Mouse (Mus musculus) NIH3T3 (cell line): ENCODE data around the gene Adam8.

Source experiments
- DNase-seq: peaks from one replicate; pipeline ENCODE4 v3.0.0-alpha.2; 2012; ENCODE audit warnings: low read depth

The Adam8 gene

DNA sequence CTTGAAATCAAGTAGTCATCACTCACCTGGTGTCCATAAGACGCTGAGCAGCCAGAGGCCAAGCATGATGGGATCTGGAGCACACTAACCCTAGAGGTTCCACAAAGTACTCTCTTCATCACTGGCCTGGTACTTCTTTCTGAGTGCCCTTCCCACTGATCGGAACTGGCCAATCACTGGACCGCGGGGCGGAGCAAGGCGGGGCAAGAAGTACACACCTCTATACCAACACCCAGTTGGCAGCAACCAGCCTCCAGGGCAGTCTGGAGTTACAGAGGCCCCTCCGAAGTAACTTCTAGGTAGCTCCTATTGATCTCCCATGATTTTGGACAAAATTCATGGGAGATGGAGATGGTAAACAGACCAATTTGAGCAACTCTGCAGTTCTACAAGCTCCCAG lies at the start of gene Adam8:
TSS of gene Adam8 (minus strand) at position 157 of the 400 bp plus-strand sequence.
- no peak for DNase-seq

DNA sequence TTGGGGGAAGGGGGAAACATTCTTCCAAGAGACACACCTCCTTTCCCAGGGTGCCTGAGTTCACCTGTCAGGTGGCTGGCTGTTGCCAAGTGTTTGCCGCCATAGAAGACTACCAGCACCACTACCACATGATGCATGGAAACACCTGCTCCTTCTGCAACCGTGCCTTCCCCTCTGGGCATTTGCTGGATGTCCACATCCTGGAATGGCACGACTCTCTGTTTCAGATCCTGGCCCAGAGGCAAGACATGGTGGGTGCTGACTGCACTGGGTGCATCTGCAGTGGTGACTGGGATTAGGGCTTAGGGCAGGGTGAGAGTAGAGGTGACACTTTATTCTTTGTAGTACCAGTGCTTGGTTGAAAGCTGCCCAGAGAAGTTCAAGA lies 44.8 kb upstream of the Adam8 start:
- no peak for DNase-seq

DNA sequence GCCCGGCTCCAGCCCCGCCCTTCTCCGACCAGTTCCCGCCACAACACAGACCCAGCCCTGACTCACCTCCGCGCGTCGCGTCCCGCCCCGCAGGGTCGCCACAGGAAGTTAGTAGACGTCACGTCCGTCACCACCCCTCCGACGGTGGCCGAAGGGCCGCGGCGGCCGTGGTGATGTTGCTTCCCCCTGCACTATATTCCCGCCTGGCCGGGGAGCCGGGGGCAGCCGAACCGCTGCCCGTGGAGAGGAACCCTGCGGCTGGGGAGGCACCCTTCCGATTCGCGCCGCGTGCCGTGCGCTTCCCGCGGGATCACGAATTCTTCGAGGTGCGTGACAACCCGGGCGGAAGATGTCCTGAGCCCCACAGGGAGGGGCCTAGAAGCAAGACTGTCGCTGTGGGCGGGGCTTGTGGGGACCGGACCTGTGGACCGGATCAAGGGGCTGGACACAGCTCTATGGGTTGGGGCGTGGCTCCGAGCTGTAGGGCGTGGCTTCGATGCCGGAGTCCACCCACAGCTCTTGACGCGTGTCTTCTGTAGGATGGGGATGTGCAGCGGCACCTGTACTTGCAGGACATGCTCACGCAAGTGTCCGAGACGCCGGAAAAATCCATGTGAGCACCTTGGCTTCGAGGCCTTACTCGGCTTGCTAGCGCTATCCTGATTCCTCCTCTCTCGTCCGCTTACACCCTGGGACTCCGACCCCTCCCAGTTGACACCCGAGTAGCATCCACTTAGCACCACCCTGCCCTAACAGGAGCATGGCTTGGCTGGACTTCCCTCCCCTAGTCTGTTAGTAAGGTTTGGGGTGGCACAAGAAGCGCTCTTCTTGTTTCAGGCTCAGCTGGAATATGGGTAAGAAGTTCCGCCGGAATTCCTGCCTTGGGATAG lies 44.2 kb upstream of the Adam8 start, which contains the start of the genes Zfp511 and Tubgcp2:
TSS of gene Zfp511 (plus strand) at position 111 of the 890 bp plus-strand sequence.
TSS of gene Tubgcp2 (minus strand) at position 389 of the 890 bp plus-strand sequence.
- peak; percentile 95 for DNase-seq

DNA sequence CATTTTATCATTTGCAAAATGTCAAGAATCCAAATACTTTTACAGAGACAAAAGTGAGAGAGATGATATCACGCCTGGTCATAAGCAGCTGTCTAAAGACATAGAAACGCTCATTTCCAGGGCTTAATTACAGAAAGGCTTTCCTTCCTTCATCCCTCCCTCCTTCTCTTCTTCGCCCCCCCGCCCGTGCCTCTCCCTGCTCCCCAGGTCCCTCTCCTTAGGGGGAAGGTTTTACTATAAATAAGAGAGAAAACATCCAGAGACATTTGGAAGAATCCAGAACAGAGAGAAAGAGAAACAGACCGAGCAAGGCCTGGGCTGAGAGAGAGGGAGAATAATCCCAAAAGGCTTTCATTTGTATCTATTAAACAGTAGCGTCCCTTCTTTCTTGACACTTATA lies 43.1 kb upstream of the Adam8 start:
- no peak for DNase-seq

DNA sequence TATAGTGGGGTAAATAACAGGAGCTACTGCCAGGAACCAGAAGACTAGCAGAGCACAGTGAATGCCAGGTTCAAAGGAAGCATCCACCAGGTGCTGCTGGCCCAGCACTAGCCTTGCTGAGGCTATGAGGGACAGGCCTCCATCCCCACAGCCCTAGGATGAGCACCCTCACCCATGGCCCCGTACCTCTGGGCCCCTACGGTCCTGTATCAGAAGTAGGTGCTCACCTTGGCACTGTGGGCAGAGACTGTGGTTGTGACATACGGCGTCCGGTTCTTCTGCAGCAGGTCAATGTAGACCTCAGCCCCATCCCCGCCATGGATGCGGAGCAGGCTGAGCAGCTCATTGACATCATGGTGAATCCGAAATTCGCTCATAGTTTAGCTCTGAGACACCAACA lies 41.0 kb upstream of the Adam8 start:
- no peak for DNase-seq

DNA sequence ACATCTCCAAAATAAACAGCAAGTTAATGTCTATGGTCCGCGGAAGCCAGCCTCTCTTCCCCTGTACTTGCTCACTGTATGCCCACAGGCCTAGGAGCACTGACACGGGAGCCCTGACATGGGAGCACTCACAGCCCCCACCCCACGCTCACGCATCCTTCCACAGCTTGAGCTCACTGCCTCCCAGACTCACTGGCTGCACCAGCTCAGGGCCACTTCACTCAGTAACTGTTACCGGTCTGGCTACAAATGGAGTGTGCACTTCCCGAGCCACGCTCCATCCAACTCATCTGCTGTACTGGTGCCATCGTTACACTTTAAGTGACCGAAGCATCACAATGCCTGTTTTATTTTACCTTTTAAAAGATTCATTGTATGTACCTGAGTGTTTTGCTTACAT lies 40.0 kb upstream of the Adam8 start:
- no peak for DNase-seq

DNA sequence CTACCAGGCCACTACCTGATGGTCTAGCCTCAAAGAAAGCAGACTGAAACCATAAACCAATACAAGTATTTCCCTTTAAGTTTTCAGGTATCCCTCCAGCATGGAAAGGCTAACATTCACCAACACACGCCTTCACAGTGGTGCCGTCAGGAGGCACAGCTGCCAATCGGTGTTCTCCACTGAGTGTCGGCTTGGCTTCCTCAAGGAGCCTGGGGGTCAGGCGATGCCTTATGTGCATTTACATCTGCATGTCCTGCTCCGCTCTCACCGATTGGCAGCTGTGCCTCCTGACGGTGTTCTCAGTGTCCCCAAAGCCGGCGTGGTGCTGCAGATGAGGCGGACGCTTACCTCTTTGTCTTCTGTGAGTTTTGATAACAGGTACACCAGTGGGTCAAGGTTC lies 39.4 kb upstream of the Adam8 start:
- DNase-seq, result no peak

DNA sequence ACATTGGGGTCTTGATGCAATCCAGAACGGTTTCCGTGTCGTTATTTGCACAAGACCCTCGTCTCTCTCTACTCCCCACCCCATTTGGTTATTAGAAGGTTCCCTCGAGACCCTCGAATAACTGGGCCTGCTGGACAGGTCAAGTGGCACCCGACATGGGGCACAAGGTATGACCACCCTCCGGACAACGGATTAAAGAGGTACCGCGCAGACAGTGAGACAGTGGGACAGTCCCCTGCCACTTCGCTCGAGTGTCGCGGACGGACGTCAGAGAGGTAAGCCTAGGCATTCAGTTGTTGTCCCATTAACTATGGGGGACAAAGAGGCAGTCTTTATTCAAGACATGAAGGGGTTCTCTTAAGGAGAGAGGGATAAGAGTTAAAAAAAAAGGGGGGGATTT lies 19.0 kb upstream of the Adam8 start:
- DNase-seq, result no peak

DNA sequence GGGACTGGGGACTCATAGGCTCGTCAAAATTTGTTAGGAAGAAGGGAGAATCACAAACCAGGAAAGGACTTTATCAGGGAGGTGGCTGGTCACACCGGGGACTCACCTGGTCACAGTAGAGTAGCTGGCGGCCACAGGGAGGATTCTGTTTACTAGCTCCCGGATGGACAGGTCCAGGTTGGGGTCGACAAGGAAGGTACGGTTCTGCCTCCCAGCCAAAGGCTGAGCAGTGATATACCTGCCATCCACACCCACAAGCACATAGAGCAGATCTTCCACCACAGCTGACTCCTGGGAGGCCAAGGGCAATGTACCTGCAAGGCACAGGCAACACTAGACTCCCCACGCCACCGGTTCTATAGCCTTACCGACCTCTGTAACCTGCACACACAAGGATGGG lies 15.4 kb upstream of the Adam8 start:
- DNase-seq, result no peak

DNA sequence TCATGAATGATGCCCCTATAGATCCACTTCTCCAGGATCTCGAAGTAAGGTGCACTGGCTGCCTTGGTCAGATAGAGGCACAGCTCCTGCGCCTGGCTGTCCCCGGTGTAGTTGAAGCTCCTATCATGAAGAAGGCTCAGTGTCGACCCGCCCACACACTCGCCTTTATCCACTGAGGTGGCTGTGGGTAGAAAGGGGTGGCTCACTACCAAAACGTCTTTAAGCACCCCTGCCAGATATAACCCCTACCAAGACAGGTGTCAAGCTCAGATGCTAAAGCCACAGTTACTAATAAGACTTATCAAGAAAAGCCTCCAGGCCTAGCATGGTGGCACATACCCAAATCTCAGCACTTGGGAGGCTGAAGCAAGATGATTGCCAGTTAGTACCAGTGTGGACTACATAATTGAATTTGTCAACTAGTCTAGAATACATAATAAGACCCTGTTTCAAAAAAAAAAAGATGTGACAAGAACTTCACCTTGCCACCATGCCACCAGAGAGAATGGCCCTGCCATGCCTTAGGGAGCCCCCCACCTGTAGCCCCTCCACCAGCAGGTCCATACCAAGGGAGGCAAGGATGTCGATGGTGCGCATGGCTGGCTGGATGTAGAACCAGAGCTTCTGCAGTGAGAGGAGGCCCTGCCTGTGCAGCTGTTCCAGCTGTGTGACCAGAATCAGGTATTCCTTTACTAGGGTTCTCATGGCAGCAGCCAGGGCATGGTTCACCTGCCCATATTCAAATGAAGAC lies 14.7 kb upstream of the Adam8 start:
- DNase-seq, result no peak

DNA sequence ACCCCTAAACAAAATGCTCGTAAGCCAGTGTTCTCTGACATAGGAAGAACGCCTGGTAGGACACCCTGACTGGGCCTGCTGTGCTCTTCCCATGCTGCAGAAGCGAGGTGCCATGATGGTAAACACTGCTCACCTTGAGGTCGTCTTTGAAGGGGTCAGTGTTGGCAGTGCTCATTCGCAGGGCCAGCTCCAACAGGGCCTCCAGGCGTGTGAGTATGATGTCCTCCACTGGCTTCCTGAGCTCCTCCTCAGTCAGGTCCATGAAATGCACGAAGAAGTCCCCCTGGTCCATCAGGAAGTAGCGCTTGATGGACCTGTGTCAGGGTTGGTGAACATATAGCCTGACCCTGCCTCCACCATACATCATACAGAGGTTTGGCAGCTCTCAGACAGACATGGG lies 12.3 kb upstream of the Adam8 start:
- no peak for DNase-seq

DNA sequence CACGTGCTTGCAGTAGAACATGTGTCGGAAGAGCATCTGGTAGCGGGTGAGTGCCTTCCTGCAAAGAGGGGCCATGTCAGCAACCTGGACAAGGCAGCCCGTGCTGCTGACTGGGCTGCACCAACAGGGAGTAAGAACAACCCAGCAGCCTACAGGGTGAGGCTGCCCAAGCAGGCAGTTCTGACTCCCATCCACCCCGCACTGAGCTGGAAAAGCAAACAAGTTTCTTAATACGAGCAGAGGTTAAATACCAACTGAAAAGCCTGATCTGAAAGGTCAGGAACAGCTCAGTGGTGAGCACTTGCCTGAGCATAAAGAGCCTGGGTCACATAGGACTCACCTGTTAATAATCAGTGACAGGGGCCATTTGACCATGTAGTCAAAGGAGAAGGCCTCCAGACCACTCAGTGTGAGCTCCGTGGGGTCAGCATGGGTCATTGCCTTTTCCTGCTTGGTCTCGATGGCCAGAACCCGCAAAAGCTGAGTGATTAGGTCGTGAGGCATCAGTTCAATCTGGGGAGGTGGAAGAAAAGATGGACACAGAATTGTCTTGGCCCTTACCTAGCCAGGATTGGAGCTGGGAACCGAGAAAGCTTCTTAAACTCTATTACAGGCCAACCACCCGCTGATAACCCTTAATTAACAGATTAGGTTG lies 8.9 kb upstream of the Adam8 start:
- no peak for DNase-seq

DNA sequence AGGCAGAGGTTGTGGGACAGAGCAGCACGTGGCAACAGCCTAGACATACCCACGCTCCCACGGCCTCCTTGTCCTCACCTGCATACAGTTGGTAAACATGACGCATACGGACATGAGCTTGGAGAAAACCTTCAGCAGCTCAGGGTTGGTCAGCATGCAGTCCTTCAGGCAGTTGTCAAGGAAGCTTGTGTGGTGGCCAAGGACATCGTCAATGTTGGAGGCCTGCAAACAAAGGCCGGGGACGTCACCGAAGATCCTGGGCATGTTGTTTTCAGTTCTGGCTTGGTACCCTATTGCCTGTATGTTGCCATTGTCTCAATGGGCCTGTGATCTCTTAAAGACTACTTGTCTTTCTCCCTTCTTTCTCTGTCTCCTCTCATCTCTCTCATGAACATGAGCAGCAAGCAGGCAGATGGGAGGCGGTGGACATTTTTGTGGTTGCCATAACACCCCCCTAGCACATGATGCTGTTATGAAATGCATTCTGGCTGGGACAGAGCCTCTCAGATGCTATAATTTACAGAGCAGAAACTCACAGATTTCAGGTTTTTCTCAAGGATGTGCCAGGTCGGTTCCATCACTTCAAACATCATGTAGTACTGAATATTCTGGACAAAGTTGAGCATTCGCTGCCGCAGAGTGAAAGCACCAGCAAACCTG lies 6.5 kb upstream of the Adam8 start:
- no peak for DNase-seq

DNA sequence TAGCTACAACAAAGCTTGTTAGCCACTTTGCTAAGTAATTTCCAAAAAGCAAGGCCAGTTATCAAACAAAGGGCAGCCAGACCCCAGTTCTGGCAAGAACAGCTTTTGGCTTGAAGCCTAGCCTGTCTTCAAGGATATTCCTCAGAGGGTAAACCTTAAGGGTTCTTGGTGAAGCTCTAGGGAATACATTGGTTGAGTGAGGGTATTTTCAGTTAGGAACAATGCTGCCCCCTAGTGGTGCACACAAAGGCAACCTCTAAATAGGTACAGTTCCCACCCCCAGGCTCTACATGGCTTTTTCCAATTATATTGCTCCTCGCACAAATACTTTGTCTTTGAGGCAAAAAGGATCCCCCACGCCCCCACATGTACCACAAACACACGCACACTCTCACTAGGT lies 2.3 kb upstream of the Adam8 start:
- DNase-seq, result peak; percentile 87

DNA sequence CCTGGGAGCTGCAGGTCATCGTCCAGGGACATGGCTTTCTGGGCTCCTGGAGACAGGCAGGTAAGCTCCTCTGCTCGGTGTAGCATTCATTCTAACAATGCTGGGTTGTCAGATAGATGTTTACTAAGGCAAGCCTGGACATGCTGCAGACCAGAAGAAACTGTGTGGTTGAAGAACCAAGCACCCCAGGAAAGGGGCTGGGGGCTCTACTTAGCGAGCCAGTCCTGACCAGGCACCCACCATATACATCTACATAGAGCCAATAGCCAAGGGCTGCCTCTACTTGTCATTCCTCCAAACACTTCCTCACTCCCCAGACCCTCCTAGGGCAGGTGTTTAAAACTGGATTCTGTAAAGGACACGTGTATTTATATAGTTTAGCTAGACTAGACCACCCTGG lies 1.8 kb upstream of the Adam8 start:
- DNase-seq, result no peak

DNA sequence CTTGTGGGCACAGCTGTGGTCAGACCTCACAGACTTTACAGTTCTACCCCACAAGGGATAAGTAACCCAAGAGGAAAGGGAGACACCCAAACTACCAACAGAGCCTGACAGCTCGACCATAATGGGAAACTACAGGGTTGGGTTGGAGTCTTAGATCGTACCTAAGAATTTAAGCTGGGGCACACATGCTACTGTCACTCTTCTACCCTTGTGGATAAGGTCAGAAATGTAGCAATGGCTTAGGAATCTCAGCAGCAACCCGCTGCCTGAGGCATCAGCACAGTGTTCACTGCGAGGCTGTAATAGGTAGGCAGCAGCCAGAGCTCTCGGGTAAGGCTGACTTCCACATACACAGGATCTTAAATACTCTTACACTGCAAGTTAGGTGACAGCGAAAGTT lies 1.2 kb upstream of the Adam8 start:
- DNase-seq, result no peak

DNA sequence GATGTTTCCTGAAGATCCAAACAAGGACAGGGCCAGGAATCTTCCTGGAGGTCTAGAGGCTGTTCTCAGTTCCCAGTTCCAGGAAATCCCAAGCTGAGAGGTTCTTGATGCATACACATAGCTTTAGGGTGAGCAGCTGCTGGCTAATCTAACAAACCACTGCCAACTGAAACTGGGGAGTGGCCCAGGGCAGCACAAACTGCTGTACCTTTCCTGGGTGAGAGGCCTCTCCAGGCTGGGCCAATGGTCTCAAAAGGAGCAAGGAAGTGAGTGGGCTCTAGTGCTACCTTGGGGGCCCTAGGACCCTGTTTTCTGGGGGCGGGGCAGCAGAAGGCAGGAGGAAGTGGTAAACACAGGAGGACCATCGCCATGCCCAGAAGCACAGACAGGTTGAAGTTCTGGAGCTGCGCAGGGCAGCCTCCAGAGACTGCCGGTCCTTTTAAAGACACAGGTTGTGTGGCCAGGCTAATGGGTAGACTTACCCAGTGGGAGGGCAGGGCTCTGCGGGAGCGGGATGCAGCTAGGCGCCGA lies 1.4 kb downstream of the Adam8 start:
- DNase-seq, result peak; percentile 31

DNA sequence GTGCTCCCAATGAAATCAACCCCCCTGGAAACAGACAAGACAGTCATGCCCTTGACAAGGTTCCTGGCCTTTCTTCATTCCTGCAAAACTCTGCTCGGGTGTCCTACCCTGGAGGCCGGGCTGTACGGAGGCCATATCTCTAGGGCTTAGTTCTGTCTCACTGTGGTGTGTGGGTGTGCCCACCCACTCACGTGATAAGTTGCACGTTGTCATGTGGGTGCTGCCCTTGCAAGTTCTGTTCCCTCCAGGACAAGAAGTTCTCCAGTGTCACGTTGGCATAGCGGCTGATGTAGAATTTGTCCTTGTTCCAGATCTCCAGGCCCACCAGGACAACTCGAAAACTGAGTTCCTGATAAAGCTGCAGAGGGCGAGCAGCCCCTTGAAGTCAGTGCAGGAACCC lies 4.1 kb downstream of the Adam8 start:
- no peak for DNase-seq

DNA sequence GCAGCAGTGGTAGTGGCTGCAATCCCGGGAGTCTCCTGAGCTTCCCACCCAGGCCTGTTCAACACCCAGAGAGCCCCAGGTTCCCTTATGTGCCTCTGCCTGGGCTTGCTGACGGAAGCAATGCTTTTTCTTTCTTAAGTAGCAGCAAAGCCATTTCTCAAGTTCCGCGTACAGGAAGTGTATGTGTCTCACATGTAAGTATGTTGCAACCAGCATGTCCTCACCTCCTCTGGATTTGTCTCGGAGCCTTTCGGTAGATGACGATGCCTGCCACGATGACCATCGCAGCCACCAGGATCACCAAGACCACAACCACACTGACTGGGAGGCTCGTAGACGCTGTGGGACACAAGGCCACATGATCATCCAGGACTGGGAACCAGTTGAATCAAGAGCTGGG lies 7.9 kb downstream of the Adam8 start:
- no peak for DNase-seq

DNA sequence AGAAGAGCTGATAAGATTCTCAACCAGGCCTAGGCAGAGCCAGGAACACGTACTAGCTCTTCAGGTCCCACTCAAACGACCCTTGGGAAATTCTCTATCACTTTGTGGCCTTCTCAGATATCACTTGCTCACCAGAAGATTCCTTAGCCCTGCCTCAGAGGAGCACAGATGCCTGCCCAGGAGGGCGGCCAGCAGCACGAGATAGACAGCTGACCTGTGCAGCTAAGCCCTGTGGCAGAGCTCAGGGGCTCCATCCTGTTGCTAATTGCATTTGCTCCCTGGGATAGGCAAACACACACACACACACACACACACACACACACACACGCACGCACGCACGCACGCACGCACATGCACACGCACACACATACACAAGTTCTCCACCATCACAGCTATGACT lies 10.3 kb downstream of the Adam8 start:
- no peak for DNase-seq

DNA sequence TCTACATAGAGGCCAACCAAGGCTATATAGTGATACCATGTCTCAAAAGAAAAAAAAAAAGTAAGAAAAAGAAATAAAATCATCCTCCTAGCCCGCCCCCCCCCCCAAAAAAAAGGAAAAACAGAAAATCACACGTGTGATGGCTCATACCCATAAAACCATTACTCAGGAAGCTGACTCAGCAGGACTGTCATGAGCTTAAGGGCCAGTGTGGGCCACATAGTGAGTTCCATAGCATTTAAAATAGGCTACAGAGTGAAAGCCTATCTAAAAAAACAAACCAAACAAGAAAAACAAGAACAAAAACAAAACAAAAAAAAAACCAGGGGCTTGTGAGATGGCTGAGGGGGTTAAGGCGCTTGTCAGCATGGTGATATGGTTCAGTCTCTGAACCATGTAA lies 11.6 kb downstream of the Adam8 start:
- peak; percentile 67 for DNase-seq
